Mouse (Mus musculus): ENCODE results near the gene Clta.
"Not testable (repeated sequence)": the region's sequence is repeated elsewhere in the genome, so short reads cannot be mapped to it uniquely, and the experiment has no call there.

The Clta gene

DNA sequence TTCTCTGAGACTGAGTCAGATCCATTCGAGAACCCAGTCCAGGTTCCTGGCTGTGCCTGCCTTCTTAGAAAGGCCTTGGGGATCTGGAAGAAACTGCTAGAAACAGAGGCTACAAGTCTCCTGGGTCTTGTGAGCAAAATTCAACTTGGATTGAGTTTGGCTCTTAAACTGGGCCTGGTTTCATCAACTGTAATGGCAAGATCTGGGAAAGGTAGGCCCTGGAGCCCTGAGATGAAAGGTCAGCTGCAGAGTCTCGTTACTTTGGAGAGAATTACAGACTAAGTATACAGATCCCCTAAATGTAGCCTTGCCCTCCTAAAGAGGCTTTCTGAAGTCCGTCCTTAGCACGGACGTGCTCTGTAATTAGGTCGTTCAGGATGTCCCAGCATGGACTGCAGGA lies 21.3 kb downstream of the Clta start:
- no peak for DNase-seq

DNA sequence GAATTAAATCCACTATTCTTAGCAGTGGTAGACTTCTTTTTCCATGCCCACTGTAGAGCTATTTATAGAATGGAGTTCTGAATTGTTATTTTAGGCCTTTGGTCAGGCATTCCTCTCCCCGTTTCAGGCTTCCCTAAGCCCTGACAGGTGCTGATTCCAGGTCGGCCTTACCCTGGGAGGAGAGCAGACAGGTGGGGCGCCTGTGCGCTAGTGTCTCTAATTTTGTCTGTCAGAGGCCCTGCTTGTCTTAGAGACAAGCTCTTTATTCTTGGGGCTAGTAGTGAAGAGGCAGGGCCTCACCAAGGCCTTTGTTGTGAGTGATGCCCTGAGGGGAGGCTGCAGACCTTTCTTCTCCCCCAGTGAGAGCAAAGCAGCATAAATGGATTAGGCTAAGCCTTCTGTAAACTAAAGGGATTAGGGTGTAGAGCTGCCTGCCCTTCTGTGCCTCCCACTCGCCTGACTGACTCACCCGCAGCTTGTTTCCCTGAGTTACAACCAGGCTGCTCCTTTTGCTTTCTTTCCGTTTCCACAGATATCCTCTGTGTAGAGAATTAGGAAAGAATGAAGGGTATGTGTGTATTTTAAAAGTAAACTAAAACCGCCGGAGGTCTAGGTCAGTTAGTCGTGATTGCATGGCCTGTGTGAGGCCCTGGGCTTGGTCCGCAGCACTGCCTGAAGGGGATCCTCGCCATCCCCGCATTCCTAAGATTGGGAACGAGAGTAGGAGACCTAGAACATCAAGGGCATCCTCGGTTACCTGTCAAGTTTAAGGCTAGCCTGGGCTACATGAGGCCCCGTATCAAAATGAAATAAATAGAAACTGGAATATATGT lies 24.3 kb downstream of the Clta start:
- peak in 1 of 2 experiments; percentile 39 for DNase-seq

DNA sequence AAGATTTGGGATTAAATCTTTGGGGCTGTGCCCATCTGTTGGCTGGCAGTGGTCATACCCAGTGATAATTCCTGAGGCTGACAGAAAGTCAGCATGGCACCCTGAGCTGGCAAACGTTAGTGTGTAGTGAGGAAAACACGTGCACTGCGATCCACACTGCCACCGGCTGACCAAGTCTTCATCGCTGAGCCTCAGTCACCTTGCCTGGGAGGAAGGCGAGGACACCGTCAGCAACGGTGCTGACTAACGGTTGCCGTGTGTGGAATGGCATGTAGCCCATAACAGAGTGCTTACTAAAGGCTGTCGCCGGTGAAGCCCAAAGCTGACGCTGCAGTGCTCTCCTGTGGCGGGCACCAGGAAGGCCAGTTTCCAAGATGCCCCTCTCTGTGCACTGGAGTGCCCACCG lies 25.4 kb downstream of the Clta start:
- peak; percentile 33 to 49 for DNase-seq

DNA sequence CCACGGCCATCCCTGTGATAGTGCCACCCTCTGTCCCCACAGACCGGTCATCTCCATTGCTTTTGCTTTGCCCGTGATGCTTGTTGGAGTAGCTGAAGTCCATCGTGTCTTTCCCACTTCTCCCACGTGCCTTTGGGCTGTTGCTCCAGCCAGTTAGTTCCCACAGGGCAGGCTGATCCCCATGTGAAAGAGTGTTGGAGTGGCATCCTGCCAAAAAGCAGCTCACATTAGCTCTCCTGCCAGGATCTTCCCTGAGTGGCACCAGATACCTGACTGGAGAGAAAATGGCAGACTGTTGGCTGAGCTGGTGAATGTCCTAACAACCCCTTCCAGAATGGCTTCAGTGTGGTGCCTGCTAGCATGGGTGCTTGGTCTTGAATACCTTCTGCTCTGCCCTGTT lies 27.3 kb downstream of the Clta start:
- DNase-seq = peak; percentile 61 to 66

DNA sequence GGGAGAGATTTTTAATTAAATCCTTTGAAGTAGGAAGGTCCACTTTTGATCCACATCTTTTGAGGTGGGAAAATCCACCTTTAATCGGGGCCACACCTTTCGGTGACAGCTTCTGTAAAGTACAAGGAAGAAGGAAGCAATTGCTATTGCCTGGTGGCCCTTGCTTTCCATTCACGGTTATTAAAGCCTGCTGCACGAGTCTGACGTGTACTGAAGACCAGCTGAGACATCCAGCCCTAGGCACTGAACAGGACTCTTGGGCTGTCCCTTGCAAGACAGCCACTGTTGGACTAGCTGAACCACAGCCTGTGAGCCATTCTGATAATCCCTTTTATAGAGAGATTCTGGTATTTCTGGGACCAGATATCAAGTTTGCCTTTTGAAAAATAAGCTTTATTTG lies 32.2 kb downstream of the Clta start:
- DNase-seq = no peak

DNA sequence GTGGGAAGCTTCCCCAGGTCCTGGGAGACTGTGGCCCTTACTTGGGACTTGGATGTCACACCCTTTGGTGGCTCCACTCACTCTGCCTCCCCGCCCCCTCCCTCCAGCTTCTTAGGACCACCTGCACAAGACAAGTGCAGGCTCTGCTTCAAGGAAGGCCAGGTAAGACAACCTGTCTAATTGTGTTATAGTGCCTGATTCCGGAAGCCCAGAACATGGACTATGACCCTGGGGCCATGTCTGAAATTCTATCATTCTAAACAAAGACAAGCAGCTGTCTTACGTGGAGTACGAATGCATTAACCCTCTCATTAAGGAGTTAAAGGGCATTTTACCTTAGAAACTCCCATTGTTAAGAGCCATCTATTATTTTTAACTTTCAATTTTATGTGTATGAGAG lies 36.5 kb downstream of the Clta start:
- DNase-seq = no peak

DNA sequence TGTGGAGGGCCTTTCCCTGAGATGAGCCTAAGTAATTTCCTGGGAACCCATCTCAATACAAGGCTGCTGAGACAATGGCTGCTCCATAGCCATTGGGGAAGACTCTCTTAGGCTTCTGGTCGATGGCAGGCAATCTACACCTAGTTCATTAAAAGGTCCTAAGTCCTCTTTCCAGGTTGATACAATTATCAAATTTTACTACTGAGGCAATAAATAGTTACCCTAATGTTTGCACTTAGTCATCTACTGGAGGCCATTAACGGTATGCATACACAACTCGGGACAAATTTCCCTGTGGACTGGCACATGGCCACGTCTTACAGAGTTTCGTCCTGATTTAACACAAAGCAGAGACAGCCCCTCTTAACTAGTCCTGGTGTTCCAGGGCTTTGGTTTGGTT lies 38.2 kb downstream of the Clta start:
- no peak for DNase-seq

DNA sequence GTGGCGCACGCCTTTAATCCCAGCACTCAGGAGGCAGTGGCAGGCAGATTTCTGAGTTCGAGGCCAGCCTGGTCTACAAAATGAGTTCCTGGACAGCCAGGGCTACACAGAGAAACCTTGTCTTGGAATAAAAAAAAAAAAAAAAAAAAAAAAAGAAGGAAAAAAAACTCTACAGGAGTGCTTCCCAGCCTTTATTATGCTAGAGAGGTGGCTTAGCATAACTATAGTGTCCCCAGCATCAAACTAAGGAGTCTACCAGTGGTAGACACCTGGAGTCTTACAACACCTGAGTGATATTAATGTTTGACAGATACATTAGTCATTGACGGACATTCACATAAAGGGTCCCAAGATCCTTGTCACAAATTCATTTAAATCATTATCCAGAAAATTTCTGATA lies 38.9 kb downstream of the Clta start:
- DNase-seq = not testable (repeated sequence)

DNA sequence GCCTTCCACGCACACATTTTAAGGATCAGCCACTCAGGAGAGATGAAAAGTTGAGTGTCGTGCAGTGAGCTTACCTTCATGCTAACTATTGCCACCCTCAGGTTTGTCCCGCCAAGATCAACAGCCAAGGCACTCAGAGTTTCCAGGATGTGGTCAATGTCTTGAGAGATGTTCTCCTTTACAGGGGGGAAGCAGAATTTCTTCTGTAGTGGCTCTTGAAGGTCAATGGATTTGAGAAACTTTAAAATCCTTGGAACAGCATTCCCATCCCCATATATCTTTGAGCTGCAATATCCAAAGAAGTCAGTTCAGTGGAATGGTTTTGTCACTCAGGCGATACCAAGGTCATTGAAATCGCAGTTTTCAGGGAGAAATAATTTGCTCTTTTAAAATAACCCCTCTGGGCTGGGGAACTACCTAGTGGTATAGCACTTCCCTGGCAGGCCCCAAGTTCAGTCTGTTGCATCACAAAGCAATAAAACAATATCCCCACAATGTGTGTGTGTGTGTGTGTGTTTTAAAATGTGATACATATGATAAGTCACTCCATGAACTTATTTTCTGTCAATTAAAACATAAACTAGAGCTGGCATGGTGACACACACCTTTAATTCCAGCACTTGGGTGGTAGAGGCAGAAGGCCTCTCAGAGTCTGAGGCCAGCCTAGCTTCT lies 40.6 kb downstream of the Clta start:
- no peak for DNase-seq

DNA sequence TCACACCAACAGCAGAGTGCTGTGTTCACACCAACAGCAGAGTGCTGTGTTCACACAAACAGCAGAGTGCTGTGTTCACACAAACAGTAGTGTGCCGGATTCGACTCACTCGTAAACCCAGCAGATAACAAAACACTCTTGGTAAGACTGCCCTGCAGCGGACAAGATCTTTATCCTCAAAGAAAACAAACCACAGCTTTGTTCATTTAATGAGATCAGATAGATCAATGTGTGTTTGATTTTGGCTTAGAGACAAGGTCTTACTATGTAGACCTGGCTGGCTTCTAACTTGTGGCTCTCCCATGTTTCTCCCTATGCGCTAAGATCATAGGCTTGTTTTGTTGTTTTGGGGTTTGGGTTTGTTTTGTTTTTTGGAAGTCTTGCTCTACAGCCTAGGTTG lies 41.8 kb downstream of the Clta start:
- no peak for DNase-seq

DNA sequence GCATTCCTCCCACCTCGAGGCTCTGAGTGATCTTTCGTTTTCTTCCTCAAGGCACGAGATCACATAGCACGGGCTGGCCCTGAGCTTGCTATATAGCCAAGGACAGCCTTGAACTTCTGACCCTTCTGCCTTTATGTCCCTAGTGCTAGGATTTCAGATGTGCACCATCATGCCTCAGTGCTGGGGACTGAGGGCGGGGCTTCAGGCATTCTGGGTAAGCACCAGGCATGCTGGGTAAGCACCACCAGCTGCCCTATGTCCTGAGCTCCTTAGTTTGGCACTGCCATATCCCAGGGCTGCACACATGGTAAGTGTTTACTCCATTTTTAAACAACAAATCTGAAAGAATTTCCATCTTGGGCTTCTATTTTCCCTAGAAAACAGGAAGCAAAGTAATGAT lies 45.6 kb downstream of the Clta start:
- no peak for DNase-seq

DNA sequence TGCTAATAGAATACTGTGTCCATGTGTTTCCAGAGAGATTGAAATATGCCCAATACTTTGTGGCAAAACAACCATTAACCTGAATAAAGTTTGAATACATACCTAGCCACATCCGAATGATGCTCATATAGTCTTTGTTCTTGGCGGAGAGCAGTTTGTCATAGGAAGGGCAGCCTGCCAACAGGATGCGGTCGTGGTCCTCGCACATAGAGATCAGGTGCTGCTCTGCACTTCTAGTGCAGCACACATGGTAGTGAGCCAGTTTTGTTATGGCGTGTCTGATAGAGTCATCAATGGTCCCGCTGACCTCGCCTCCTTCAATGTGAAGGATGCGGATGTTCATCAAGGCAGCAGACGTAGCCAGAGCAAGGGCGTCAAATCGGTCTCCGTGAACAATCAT lies 55.4 kb downstream of the Clta start:
- no peak for DNase-seq

DNA sequence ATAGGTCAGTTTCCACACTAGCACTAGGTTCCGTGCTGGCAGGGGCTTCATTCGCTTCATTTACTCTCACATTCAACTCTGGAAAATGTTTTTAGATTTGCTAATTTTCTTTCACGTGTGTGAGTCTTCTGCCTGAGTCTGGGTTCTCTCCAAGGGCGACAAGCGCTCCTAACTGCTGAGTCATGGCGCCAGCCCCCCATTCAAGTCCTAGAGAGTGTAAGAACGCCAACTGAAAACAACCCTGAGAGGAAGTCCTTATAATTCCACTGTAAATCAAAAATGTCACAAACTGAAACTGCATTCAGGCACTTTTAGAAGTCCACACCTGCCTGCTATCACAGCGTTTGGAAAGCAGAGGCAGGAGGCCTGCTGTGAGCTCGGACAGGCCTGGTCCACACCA lies 57.8 kb downstream of the Clta start:
- no peak for DNase-seq

DNA sequence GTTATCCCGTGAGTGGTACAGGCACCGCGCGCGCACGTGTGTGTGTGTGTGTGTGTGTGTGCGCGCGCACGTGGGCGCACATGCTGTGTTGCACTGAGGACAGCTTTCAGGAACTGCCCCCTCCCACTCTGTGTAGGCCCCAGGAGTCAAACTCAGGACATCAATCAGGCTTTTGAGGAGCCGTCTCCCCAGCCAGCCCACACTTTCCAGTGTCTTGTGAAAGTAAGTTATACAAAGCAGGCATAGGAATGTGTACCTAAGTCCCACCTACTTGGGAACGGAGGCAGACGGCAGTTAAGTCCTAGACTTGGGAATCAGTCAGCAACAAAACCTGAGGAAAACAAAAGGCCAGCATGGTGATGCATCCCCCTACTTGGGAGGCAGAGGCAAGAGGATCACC lies 58.6 kb downstream of the Clta start:
- no peak for DNase-seq

DNA sequence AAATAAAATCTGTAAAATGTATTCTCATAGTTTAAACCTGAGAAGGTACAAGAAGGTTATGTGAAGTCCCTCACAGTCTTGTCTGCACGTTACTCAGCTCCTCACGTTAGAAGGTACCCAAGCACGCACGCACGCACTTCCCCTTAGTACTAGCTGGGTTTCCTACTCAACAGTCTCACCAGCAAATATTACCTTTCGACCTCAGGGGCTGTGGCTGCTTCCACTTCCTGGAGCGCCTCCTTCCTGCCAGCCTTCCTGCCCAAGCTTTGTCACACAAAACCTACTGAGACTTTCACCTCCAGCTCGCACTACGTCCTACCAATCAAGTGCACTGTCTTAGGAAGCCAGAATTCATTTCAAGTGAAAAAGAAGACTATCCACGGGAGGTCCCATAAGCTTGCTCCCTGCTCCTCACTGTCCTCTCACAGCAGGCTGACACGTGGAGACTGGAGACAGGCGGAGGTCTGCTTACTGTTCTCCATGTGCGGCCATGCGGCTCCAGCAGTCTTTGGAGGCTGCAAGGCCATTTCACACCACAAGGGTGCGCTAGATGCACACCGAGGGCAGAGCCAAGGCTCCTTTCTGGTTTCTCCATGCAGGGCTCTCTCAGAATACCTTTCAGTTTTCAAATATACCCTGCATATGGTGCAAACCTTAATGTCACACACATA lies 61.2 kb downstream of the Clta start:
- peak; percentile 88 to 92 for DNase-seq

DNA sequence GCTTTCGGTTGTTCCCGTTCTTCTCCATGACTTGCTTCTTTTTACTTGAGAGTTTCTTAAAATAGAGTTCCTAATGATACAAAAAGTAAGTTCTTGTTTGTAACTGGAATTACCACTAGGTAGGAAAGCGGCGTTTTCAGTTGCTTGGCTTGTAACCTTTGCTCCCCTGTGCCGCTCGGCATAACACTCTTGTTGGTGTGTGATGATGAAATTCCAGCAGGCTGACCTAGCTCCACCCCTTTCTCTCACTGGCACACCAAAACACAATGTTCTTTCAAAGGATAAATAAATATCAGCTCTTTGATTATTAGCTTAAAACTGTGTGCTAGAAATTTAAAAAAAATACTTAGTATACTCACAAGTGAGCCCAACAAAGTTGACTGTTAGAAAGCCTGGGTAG lies 62.6 kb downstream of the Clta start:
- no peak for DNase-seq

DNA sequence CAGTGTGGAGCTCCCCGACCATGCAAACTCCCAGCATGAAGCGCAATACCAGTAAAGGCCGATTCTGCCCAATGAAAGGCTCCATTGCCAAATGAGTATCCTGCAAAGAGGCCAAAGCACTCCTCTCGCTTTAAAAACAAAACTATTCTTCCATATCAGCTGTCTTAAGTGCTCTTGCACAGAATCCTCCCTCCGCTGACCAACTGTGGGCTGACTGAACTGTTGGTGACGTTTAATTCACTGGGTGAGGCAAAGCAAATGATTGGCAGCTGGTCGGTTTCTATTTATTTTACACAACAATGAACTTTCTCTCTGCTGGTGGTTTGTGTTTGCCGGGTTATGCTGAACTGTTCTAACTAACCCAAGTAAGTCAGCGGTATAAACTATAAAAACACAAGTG lies 64.5 kb downstream of the Clta start:
- no peak for DNase-seq

DNA sequence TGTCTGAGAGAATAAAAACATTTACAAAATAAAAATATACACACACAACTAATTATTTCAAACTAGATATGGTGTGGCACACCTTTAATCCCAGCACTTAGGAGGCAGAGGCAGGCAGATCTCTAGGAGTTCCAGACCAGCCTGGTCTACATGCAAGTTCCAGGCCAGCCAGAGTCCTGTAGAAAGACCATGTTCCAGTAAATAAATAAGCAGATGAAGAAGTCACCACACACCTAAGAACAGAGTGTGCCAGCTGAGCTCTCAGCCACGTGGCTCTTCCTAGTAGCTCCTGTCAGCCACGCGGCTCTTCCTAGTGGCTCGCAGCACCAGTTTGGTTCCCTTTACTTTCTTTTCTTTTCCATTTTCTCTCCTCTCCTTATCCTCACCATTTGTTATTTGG lies 65.2 kb downstream of the Clta start:
- no peak for DNase-seq

DNA sequence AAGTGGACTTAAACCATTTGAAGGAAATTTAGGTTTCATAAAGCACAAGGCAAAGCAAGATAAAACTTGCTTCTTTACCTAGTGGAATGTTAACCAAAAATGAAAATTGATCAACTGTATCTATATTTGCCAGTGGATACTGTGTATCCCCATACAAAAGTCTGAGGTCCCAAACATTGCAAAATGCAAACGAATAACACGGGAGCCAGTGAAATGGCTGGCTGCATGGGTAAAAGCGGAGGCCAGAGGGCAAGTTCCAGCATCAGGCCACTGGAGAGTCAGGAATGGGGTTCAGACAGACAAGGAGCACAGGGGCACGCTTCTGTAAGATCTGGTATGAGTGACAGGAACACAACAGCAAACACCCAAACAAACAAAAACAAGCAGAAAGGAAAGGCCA lies 66.4 kb downstream of the Clta start:
- no peak for DNase-seq

DNA sequence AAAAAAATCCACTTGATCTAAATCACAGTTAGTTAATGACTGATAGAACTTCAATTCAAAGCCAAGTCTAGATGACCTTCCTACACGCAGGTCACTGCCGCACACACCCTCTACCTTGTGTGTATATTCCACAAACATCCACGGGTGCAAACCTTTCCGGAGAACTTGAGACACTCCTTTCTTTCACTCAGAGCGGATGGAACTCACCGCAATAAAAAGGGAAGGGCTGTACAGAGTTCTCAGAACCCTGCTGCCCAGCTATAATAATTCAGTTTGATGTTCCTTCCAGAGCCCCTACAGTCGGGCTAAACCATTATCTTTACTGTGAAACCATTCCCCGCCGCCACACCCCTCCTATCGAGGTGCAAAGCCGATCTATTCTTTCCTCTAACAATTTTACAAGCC lies 67.5 kb downstream of the Clta start:
- DNase-seq = peak in 1 of 2 experiments; percentile 7

DNA sequence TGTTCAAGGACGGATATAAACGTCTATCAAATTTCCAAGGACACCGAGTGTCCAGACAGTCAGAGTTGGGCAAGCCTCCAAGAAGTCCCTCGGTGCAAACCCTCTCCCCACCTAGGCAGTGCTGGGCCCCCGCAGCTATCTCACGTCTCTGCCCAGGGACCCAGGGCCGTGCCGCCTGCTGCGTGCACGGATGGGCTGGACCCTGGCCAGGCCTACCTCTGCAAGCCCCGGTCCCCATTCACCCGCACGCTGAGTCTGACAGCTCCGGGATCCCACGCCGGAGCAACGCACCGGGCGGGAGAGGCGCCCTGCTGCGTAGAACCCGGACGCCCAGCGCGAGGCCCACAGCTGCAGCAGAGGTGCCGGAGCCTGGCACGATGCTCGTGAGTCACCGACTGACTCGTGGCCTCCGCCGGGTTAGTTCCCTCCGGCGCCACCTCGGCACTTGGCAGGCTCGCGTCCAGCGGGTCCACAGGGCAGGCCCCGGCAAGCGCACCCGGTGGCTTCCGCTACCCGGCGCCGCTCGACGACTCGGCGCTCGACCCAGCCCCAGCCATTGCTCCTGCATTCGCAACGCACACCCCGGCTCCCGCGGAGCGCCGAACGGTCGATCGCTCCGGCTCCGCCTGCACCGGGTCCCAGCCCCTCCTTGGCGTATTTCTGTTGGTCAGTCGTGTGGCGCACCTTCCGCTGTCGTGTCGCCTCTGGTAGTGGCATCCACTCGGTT lies 68.1 kb downstream of the Clta start:
- peak; percentile 91 to 92 for DNase-seq

DNA sequence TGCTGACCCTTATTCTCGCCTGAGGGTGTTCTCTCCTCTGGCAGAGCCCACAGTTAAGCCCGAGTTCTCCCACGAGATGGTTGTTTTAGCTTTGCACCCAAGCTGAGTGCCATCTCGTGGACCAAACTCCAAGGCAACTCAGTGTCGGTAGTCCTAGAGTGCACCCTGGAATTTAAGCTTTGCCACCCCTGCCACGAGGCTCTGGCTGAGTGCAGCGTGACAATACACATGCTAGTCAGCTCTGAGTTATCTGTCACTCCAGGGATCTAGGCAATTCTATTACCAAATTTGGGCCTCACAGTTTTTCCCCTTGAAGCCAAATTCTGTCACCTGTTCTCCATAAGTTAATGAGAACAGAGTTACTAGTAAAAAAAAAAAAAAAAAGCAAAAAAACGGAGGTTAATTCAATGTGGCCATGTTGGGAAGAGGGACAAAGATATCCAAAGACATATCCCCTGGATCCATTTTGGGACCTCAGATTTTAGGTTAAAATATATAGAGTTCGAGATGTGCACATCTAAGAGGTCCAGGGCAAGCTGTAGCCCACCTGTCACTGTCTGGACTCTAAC lies 68.7 kb downstream of the Clta start:
- no peak for DNase-seq

DNA sequence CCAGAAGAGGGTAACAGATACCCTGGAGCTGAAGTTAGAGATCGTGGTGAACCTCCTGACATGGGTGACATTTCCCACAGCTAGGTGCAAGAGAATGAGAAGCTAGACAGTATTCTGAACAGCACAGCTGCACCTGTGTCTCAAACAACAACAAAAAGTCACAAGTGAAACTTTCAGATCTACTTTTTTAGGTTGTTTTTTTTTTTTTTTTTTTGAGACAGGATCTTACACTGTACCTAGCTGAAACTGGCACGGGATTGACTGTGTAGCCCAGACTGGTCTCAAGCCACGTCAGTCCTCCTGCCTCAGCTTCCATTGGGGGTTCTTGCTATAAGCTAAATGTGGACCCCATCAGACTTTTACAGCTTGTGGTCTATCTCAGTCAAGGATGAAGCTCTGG lies 69.5 kb downstream of the Clta start:
- DNase-seq = no peak

All from cerebellum, adult 18-20 months (tissue).